Mouse (Mus musculus) heart, postnatal 0 days (tissue): ENCODE results near the gene Mdm1. TPM values are rescaled to one million over a fixed set of nuclear protein-coding genes. Genes with fewer than 3 reads are reported as not detected.

ENCODE experiments used
- ATAC-seq: fragments of 200-750 bp; cut with Nextera tagmentation; 2 replicates; pipeline ENCODE4 v1.8.0; 2017; ENCODE audit warnings: low read depth, moderate number of reproducible peaks, moderate library complexity; ENCODE audit not compliant: insufficient read depth
- DNase-seq: peaks from one replicate; pipeline ENCODE4 v3.0.0-alpha.2; 2016; ENCODE audit warnings: low spot score
- H3K27ac ChIP-seq: fragments of 300-500 bp; sonication (generic); 2 replicates; pipeline ENCODE4 v1.5.1; 2014; ENCODE audit warnings: low read depth, mild to moderate bottlenecking
- H3K27me3 ChIP-seq: fragments of 300-500 bp; sonication (generic); 2 replicates; pipeline ENCODE4 v1.6.1; 2014; ENCODE audit warnings: low read length, mixed read lengths; ENCODE audit not compliant: control insufficient read depth, insufficient read depth
- H3K36me3 ChIP-seq: fragments of 300-500 bp; sonication (generic); replicated peaks from 2 replicates; pipeline ENCODE4 v1.6.1; 2014; ENCODE audit warnings: low read length, mixed read lengths; ENCODE audit not compliant: control insufficient read depth, insufficient read depth
- H3K4me1 ChIP-seq: fragments of 300-500 bp; sonication (generic); 2 replicates; pipeline ENCODE4 v1.6.1; 2014; ENCODE audit warnings: antibody characterized with exemption; ENCODE audit not compliant: control insufficient read depth, insufficient read depth
- H3K4me2 ChIP-seq: fragments of 300-500 bp; sonication (generic); 2 replicates; pipeline ENCODE4 v1.6.1; 2014; ENCODE audit warnings: low read depth, mild to moderate bottlenecking, low read length, moderate library complexity
- H3K4me3 ChIP-seq: fragments of 300-500 bp; sonication (generic); 2 replicates; pipeline ENCODE4 v1.5.1; 2014; ENCODE audit warnings: low read depth, low read length
- H3K9ac ChIP-seq: fragments of 300-500 bp; sonication (generic); replicated peaks from 2 replicates; pipeline ENCODE4 v1.6.1; 2014; ENCODE audit warnings: low read depth, low read length, mixed read lengths
- H3K9me3 ChIP-seq: fragments of 300-500 bp; sonication (generic); replicated peaks from 2 replicates; pipeline ENCODE4 v1.6.1; 2016; ENCODE audit warnings: low read length; ENCODE audit not compliant: control insufficient read depth
- CTCF ChIP-seq: IDR thresholded peaks from 2 replicates; pipeline ENCODE4 v1.5.1; 2016; ENCODE audit warnings: antibody characterized with exemption, control low read depth, low read depth
- EP300 ChIP-seq: IDR thresholded peaks from 2 replicates; pipeline ENCODE4 v1.6.1; 2016; ENCODE audit warnings: antibody characterized with exemption, low read depth
- WGBS: fragments of 180-500 bp; shearing (Covaris S2); extraction: QIAGEN DNeasy Blood & Tissue Kit; methylation state at CpG from one replicate; pipeline ENCODE4 v1.1.7; 2014; 5-methylcytosine and 5-hydroxymethylcytosine counted together
- polyA plus RNA-seq: library from polyadenylated mRNA; unstranded; fragments of >200 nt; fragmentation: Nextera tagmentation; extraction: Ambion mirVana; gene quantifications from 2 replicates; pipeline ENCODE4 v1.2.1, GENCODE M21; 2015
- total RNA-seq: library from RNA; depleted of rRNA; stranded (reverse); fragments of >200 nt; gene quantifications from 2 replicates; pipeline ENCODE4 v1.2.3, GENCODE M21; 2014; ENCODE audit warnings: low replicate concordance

Gene Mdm1
- total and polyA plus RNA-seq, 2 experiments from 2014 or later, result 8.0 to 8.9 TPM

- 30% methylated on average over 8 of the region's 8 CpGs for WGBS
- Histone ChIP-seq H3K9me3 (no peaks in the 10 kb centered on the region), H3K4me1 (no peaks in the 10 kb centered on the region), H3K4me2 (no peak overlapping the region), H3K27ac (no peak overlapping the region), H3K36me3 (no peaks in the 10 kb centered on the region), H3K27me3 (no peaks in the 10 kb centered on the region), H3K9ac (no peak overlapping the region), H3K4me3 (no peak overlapping the region)
- TF ChIP-seq EP300 (no peak), CTCF (peak; percentile 69)
- peak; percentile 74 for DNase-seq
- peak; percentile 30 for ATAC-seq
Observed at GRCm38 (mm10) chr10:118110006-118110920, 31.3 kb upstream of the Mdm1 start.

GRCm38 (mm10) chr10:118110921-118111301 is 30.7 kb upstream of the Mdm1 start:
- no peaks in the 10 kb centered on the region for H3K36me3 ChIP-seq
- ATAC-seq (no peak), DNase-seq (no peak)
- no peaks in the 10 kb centered on the region for H3K4me1 ChIP-seq
- H3K4me2 ChIP-seq, result no peak overlapping the region
- H3K4me3 ChIP-seq, result no peak overlapping the region
- H3K27me3 ChIP-seq, result no peaks in the 10 kb centered on the region
- H3K9ac ChIP-seq, result no peak overlapping the region
- H3K9me3 ChIP-seq, result no peaks in the 10 kb centered on the region
- no peak overlapping the region for H3K27ac ChIP-seq
- WGBS, result 65% methylated on average over 7 of the region's 7 CpGs
- no peak for TF ChIP-seq EP300
- TF ChIP-seq CTCF, result no peak

- H3K9ac ChIP-seq, result no peak overlapping the region
- ATAC-seq (no peak), DNase-seq (no peak)
- H3K36me3 ChIP-seq, result no peaks in the 10 kb centered on the region
- WGBS, result 21% methylated on average over 7 of the region's 7 CpGs
- H3K9me3 ChIP-seq, result no peaks in the 10 kb centered on the region
- H3K4me1 ChIP-seq, result no peaks in the 10 kb centered on the region
- TF ChIP-seq EP300 (no peak), CTCF (no peak)
- H3K4me3 ChIP-seq, result no peak overlapping the region
- no peak overlapping the region for H3K4me2 ChIP-seq
- no peak overlapping the region for H3K27ac ChIP-seq
- no peaks in the 10 kb centered on the region for H3K27me3 ChIP-seq
Observed at GRCm38 (mm10) chr10:118111621-118112020, 30.0 kb upstream of the Mdm1 start.

- Histone ChIP-seq H3K27ac (no peak overlapping the region), H3K9ac (no peak overlapping the region), H3K36me3 (no peaks in the 10 kb centered on the region), H3K27me3 (no peaks in the 10 kb centered on the region), H3K4me1 (no peaks in the 10 kb centered on the region), H3K9me3 (no peaks in the 10 kb centered on the region), H3K4me2 (no peak overlapping the region), H3K4me3 (no peak overlapping the region)
- DNase-seq (no peak), ATAC-seq (no peak)
- no peak for TF ChIP-seq CTCF
- no peak for TF ChIP-seq EP300
- WGBS, result 67% methylated on average over 11 of the region's 11 CpGs
Observed at GRCm38 (mm10) chr10:118112294-118112893, 29.2 kb upstream of the Mdm1 start.

GRCm38 (mm10) chr10:118113256-118113682 is 28.3 kb upstream of the Mdm1 start:
- no peak overlapping the region for H3K4me3 ChIP-seq
- H3K9ac ChIP-seq, result no peak overlapping the region
- H3K36me3 ChIP-seq, result no peaks in the 10 kb centered on the region
- H3K9me3 ChIP-seq, result no peaks in the 10 kb centered on the region
- WGBS, result 53% methylated on average over 9 of the region's 9 CpGs
- no peaks in the 10 kb centered on the region for H3K4me1 ChIP-seq
- H3K27me3 ChIP-seq, result no peaks in the 10 kb centered on the region
- no peak overlapping the region for H3K4me2 ChIP-seq
- DNase-seq, result no peak
- no peak for TF ChIP-seq CTCF
- no peak for TF ChIP-seq EP300
- no peak for ATAC-seq
- H3K27ac ChIP-seq, result no peak overlapping the region
